Mouse (Mus musculus) ES-E14 (cell line): ENCODE measurements at regions not wholly inside any gene's neighbourhood (a gene's known extent, or its start where the extent isn't known, plus 50 kb on each side); places are given as distances from the start of the nearest gene placed in this dataset.

Experiments used
- CHD2 ChIP-seq: IDR thresholded peaks from 2 replicates; pipeline ENCODE4 v1.6.1; 2014; ENCODE audit warnings: mild to moderate bottlenecking, low read depth, low read length, inconsistent platforms
- MAFK ChIP-seq: IDR thresholded peaks from 2 replicates; pipeline ENCODE4 v1.6.1; 2014; ENCODE audit warnings: mild to moderate bottlenecking, low read depth, low read length, inconsistent platforms; ENCODE audit not compliant: insufficient read depth
- ZC3H11A ChIP-seq: IDR thresholded peaks from 2 replicates; pipeline ENCODE4 v1.6.1; 2012; ENCODE audit warnings: low read depth, mild to moderate bottlenecking, inconsistent platforms, low read length, borderline replicate concordance

- TF ChIP-seq ZC3H11A = no peak
- TF ChIP-seq MAFK = no peak
- no peak for TF ChIP-seq CHD2
Observed at GRCm38 (mm10) chr7:90066275-90066674, 63.7 kb upstream of the Picalm start.
